Mouse (Mus musculus) lung, postnatal 0 days (tissue): ENCODE data around the gene Mxd4. TPM values are rescaled to one million over a fixed set of nuclear protein-coding genes. Genes with fewer than 3 reads are reported as not detected.

ENCODE experiments used
- ATAC-seq: fragments of 200-750 bp; cut with Nextera tagmentation; 2 replicates; pipeline ENCODE4 v1.8.0; 2017; ENCODE audit warnings: moderate library complexity
- DNase-seq: peaks from one replicate; pipeline ENCODE4 v3.0.0-alpha.2; 2016; ENCODE audit warnings: low spot score
- H3K27ac ChIP-seq: fragments of 300-500 bp; sonication (generic); 2 replicates; pipeline ENCODE4 v1.5.1; 2014; ENCODE audit warnings: antibody characterized with exemption, mild to moderate bottlenecking, low read length, mixed read lengths
- H3K27me3 ChIP-seq: fragments of 300-500 bp; sonication (generic); replicated peaks from 2 replicates; pipeline ENCODE4 v1.6.1; 2014; ENCODE audit warnings: low read length, mixed read lengths; ENCODE audit not compliant: insufficient read depth
- H3K36me3 ChIP-seq: fragments of 300-500 bp; sonication (generic); 2 replicates; pipeline ENCODE4 v1.6.1; 2014; ENCODE audit warnings: low read length, mixed read lengths; ENCODE audit not compliant: insufficient read depth
- H3K4me1 ChIP-seq: fragments of 300-500 bp; sonication (generic); 2 replicates; pipeline ENCODE4 v1.6.1; 2014; ENCODE audit warnings: antibody characterized with exemption, low read depth, low read length, mixed read lengths; ENCODE audit not compliant: insufficient read depth
- H3K4me2 ChIP-seq: fragments of 300-500 bp; sonication (generic); replicated peaks from 2 replicates; pipeline ENCODE4 v1.6.1; 2014; ENCODE audit warnings: low read depth, mild to moderate bottlenecking, low read length, moderate library complexity, mixed read lengths
- H3K4me3 ChIP-seq: fragments of 300-500 bp; sonication (generic); 2 replicates; pipeline ENCODE4 v1.5.1; 2014; ENCODE audit warnings: low read depth, low read length
- H3K9ac ChIP-seq: fragments of 300-500 bp; sonication (generic); replicated peaks from 2 replicates; pipeline ENCODE4 v1.6.1; 2014; ENCODE audit warnings: low read depth, mild to moderate bottlenecking
- H3K9me3 ChIP-seq: fragments of 300-500 bp; sonication (generic); 2 replicates; pipeline ENCODE4 v1.6.1; 2016; ENCODE audit warnings: low read length, mixed read lengths
- CTCF ChIP-seq: IDR thresholded peaks from 2 replicates; pipeline ENCODE4 v1.5.1; 2016; ENCODE audit warnings: antibody characterized with exemption, mild to moderate bottlenecking
- EP300 ChIP-seq: IDR thresholded peaks from 2 replicates; pipeline ENCODE4 v1.6.1; 2016; ENCODE audit warnings: antibody characterized with exemption, mild to moderate bottlenecking, control low read depth
- WGBS: fragments of 180-500 bp; shearing (Covaris S2); extraction: QIAGEN DNeasy Blood & Tissue Kit; methylation state at CpG from one replicate; pipeline ENCODE4 v1.1.7; 2014; 5-methylcytosine and 5-hydroxymethylcytosine counted together
- polyA plus RNA-seq: library from polyadenylated mRNA; unstranded; fragments of >200 nt; fragmentation: Nextera tagmentation; extraction: Ambion mirVana; gene quantifications from 2 replicates; pipeline ENCODE4 v1.2.1, GENCODE M21; 2015

Mxd4 gene
- polyA plus RNA-seq, 1 experiment from 2014 or later = 68.2 TPM

DNA sequence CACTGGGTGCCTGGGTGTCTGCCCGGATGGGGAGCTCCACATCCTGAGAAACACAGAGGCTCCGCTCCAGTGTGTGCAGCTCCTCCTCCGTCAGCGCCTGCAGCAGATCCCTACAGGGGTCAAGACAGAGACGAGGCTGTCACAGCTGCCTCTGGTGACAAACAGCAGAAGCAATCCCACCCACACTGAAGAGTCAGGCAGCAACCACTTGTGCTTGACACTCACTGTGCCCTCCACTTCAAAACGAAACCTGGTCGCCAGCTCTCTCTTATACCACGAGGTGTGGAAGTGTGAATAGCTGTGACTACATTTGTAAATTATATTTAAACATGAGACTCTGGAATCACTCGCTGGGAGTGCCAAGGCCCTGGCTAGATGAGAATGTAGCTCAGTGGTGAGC, 30.2 kb upstream of the Mxd4 start:
- TF ChIP-seq CTCF (no peak), EP300 (no peak)
- H3K27ac ChIP-seq = no peak overlapping the region
- no peak overlapping the region for H3K4me2 ChIP-seq
- no peak overlapping the region for H3K4me3 ChIP-seq
- no peak overlapping the region for H3K9ac ChIP-seq
- H3K4me1 ChIP-seq = peaks cover 7% of the 10 kb centered on the region; the same call in 1 of the 2 replicates
- DNase-seq (no peak), ATAC-seq (peak; percentile 58)
- 33% methylated on average over 9 of the region's 9 CpGs for WGBS
- no peaks in the 10 kb centered on the region for H3K9me3 ChIP-seq
- no peaks in the 10 kb centered on the region for H3K36me3 ChIP-seq
- no peaks in the 10 kb centered on the region for H3K27me3 ChIP-seq

- 76% methylated on average over 7 of the region's 7 CpGs for WGBS
- TF ChIP-seq EP300 = no peak
- no peak for TF ChIP-seq CTCF
- Histone ChIP-seq H3K27ac (no peak overlapping the region), H3K27me3 (no peaks in the 10 kb centered on the region), H3K4me3 (no peak overlapping the region), H3K9me3 (no peaks in the 10 kb centered on the region), H3K4me2 (no peak overlapping the region), H3K36me3 (no peaks in the 10 kb centered on the region), H3K9ac (no peak overlapping the region), H3K4me1 (peaks cover 7% of the 10 kb centered on the region; the same call in 1 of the 2 replicates)
- DNase-seq (no peak), ATAC-seq (no peak)
Measured at GRCm38 (mm10) chr5:34216025-34216424, 28.5 kb upstream of the Mxd4 start.

DNA sequence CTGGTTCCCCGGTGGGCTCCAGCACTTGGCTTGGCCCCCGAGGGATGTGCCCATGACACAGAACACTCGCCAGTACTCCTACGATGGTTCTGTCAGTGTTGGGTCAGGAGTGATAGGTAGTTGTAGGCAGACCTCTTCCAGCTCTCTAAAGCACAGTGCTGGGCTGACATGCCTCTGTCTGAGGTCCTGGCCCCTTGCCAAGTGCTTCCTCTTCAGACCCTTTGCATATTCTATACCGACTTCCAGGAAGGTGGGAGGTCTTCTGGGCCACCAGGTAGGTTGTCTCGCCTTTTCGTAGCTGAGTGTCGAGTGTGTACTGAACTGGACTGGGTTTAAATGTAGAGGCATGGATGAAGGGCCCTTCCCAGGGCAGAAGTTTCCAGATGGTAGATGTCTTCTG, 26.1 kb upstream of the Mxd4 start:
- no peak overlapping the region for H3K4me3 ChIP-seq
- no peak overlapping the region for H3K27ac ChIP-seq
- no peak overlapping the region for H3K9ac ChIP-seq
- 37% methylated on average over 8 of the region's 8 CpGs for WGBS
- ATAC-seq = no peak
- no peaks in the 10 kb centered on the region for H3K27me3 ChIP-seq
- no peaks in the 10 kb centered on the region for H3K36me3 ChIP-seq
- no peak for TF ChIP-seq CTCF
- TF ChIP-seq EP300 = no peak
- DNase-seq = no peak
- H3K4me2 ChIP-seq = no peak overlapping the region
- peaks cover 4% of the 10 kb centered on the region; the same call in 1 of the 2 replicates for H3K4me1 ChIP-seq
- H3K9me3 ChIP-seq = no peaks in the 10 kb centered on the region

DNA sequence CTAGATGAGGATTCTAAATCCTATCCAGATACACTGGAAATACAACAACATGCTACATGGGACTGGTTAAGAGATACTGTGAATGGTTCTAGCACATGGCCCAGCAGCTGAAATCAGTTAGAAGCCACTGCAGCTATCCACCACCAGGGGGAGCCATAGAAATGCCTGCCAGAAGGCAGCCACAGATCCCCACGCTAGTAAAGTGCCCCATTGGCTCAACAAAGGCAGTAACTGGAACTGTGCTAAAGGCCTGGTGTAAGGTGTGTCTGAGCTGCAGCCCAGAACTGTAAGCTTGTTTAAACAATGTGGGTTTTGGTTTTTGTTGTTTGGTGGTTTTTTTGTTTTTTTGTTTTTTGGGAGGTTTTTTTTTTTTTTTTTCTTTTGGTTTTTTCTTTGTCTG, 22.8 kb upstream of the Mxd4 start:
- Histone ChIP-seq H3K27ac (no peak overlapping the region), H3K4me2 (no peak overlapping the region), H3K36me3 (no peaks in the 10 kb centered on the region), H3K9ac (no peak overlapping the region), H3K9me3 (no peaks in the 10 kb centered on the region), H3K27me3 (no peaks in the 10 kb centered on the region), H3K4me1 (no peaks in the 10 kb centered on the region), H3K4me3 (no peak overlapping the region)
- ATAC-seq (peak; percentile 83), DNase-seq (peak; percentile 92)
- TF ChIP-seq EP300 = no peak
- peak; percentile 99 for TF ChIP-seq CTCF
- 0% methylated on average over 1 of the region's 1 CpGs for WGBS

- H3K4me3 ChIP-seq = no peak overlapping the region
- no peaks in the 10 kb centered on the region for H3K27me3 ChIP-seq
- no peaks in the 10 kb centered on the region for H3K4me1 ChIP-seq
- H3K9ac ChIP-seq = no peak overlapping the region
- H3K9me3 ChIP-seq = no peaks in the 10 kb centered on the region
- no peak overlapping the region for H3K4me2 ChIP-seq
- 26% methylated on average over 3 of the region's 3 CpGs for WGBS
- ATAC-seq (no peak), DNase-seq (no peak)
- H3K27ac ChIP-seq = no peak overlapping the region
- TF ChIP-seq EP300 = no peak
- TF ChIP-seq CTCF = no peak
- H3K36me3 ChIP-seq = no peaks in the 10 kb centered on the region
Measured at GRCm38 (mm10) chr5:34207503-34207902, 20.0 kb upstream of the Mxd4 start.

GRCm38 (mm10) chr5:34205788-34206187, 18.3 kb upstream of the Mxd4 start:
- H3K4me1 ChIP-seq = no peaks in the 10 kb centered on the region
- H3K4me2 ChIP-seq = no peak overlapping the region
- H3K9ac ChIP-seq = no peak overlapping the region
- H3K9me3 ChIP-seq = no peaks in the 10 kb centered on the region
- 51% methylated on average over 2 of the region's 2 CpGs for WGBS
- no peak overlapping the region for H3K4me3 ChIP-seq
- ATAC-seq = no peak
- H3K27ac ChIP-seq = no peak overlapping the region
- TF ChIP-seq EP300 = no peak
- TF ChIP-seq CTCF = no peak
- no peaks in the 10 kb centered on the region for H3K36me3 ChIP-seq
- DNase-seq = no peak
- no peaks in the 10 kb centered on the region for H3K27me3 ChIP-seq

- Histone ChIP-seq H3K27me3 (no peaks in the 10 kb centered on the region), H3K27ac (no peak overlapping the region), H3K9ac (no peak overlapping the region), H3K4me3 (no peak overlapping the region), H3K4me1 (no peaks in the 10 kb centered on the region), H3K9me3 (no peaks in the 10 kb centered on the region), H3K4me2 (no peak overlapping the region), H3K36me3 (no peaks in the 10 kb centered on the region)
- DNase-seq (no peak), ATAC-seq (no peak)
- 79% methylated on average over 2 of the region's 2 CpGs for WGBS
- TF ChIP-seq CTCF (no peak), EP300 (no peak)
Measured at GRCm38 (mm10) chr5:34204911-34205310, 17.4 kb upstream of the Mxd4 start.
